Mouse (Mus musculus) small intestine, adult 2 months (tissue): Measurements from ENCODE around the gene Plekhg5. TPM values are rescaled to one million over a fixed set of nuclear protein-coding genes. Genes with fewer than 3 reads are reported as not detected.

ENCODE experiments used
- H3K27ac ChIP-seq: fragments of 200-500 bp; 2 replicates; pipeline ENCODE4 v1.5.1; 2012; ENCODE audit warnings: low read depth, low read length, control low read depth, inconsistent platforms; ENCODE audit not compliant: insufficient read depth
- H3K27me3 ChIP-seq: fragments of 200-500 bp; 2 replicates; pipeline ENCODE4 v1.6.1; 2012; ENCODE audit warnings: mild to moderate bottlenecking, moderate library complexity, low read length, inconsistent platforms; ENCODE audit not compliant: control insufficient read depth, insufficient read depth
- H3K36me3 ChIP-seq: fragments of 200-500 bp; 2 replicates; pipeline ENCODE4 v1.6.1; 2012; ENCODE audit warnings: mild to moderate bottlenecking, low read length, control low read depth, inconsistent platforms; ENCODE audit not compliant: control insufficient read depth, insufficient read depth
- H3K4me1 ChIP-seq: fragments of 200-500 bp; 2 replicates; pipeline ENCODE4 v1.6.1; 2012; ENCODE audit warnings: low read length, inconsistent platforms, mixed read lengths; ENCODE audit not compliant: control insufficient read depth, insufficient read depth, insufficient read length
- H3K4me3 ChIP-seq: fragments of 200-500 bp; 2 replicates; pipeline ENCODE4 v1.5.1; 2012; ENCODE audit warnings: low read depth, mild to moderate bottlenecking, control low read depth, inconsistent platforms, low read length, moderate library complexity
- CTCF ChIP-seq: fragments of 200-500 bp; IDR thresholded peaks from 2 replicates; pipeline ENCODE4 v1.5.1; 2012; ENCODE audit warnings: low read depth, mild to moderate bottlenecking, control low read depth, inconsistent platforms, low read length, moderate library complexity, mixed read lengths; ENCODE audit not compliant: insufficient replicate concordance, insufficient read length; ENCODE audit errors: extremely low read depth
- POLR2A ChIP-seq: fragments of 200-500 bp; IDR thresholded peaks from 2 replicates; pipeline ENCODE4 v1.6.1; 2012; ENCODE audit warnings: low read depth, mild to moderate bottlenecking, control low read depth, inconsistent platforms, low read length, moderate library complexity
- WGBS: fragments of 180-500 bp; shearing (Covaris S2); methylation state at CpG from one replicate; pipeline ENCODE4 v1.1.7; 2018; 5-methylcytosine and 5-hydroxymethylcytosine counted together
- polyA plus RNA-seq: library from polyadenylated mRNA; depleted of rRNA; stranded (reverse); fragments of >200 nt; gene quantifications from 2 replicates; pipeline ENCODE4 v1.2.3, GENCODE M21; 2012

The Plekhg5 gene
- polyA plus RNA-seq, 1 experiment, result 15.7 TPM

GRCm38 (mm10) chr4:152100541-152100940 is 28.2 kb downstream of the Plekhg5 start:
- Histone ChIP-seq H3K36me3 (peaks cover 2% of the 10 kb centered on the region; the same call in 1 of the 2 replicates), H3K4me3 (no peak overlapping the region), H3K4me1 (peaks cover 14% of the 10 kb centered on the region), H3K27me3 (no peaks in the 10 kb centered on the region), H3K27ac (no peak overlapping the region)
- 79% methylated on average over 11 of the region's 11 CpGs for WGBS
- TF ChIP-seq CTCF (no peak), POLR2A (no peak)

DNA sequence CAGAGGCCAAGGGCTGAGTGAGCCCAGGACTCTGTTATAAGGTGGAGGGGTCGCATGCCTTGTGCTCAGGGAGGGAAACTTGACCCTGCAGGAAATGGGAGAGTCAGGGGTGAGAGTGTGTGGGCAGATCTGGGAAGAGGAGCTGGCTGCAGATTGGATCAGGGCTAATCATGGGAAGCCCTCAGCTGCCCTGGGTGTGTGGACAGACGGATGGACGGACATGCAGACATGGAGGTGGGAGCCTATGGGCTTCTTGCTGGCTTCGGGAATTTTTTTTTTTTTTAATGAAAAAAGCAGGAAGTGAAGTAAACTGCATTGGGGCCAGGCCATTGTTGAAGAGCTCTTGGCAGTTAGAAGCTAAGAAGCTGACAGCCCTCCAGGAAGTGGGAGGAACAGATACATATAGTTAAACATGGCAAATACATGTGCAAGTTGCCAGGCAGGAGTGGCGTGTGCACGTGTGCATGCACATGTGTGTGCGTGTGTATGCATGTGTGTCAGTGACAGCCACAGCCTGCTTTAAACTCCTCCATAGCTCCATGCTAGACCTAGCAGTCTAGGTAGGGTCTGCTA is 28.9 kb downstream of the Plekhg5 start:
- H3K27ac ChIP-seq, result no peak overlapping the region
- no peaks in the 10 kb centered on the region for H3K27me3 ChIP-seq
- 76% methylated on average over 7 of the region's 7 CpGs for WGBS

GRCm38 (mm10) chr4:152101921-152102320 is 29.6 kb downstream of the Plekhg5 start:
- no peak for TF ChIP-seq POLR2A
- TF ChIP-seq CTCF, result no peak
- Histone ChIP-seq H3K27ac (no peak overlapping the region), H3K4me3 (no peak overlapping the region), H3K27me3 (no peaks in the 10 kb centered on the region), H3K4me1 (peaks cover 14% of the 10 kb centered on the region), H3K36me3 (peaks cover 2% of the 10 kb centered on the region; the same call in 1 of the 2 replicates)
- 97% methylated on average over 16 of the region's 16 CpGs for WGBS

More for the DNA sequence above, 28.9 kb downstream of the Plekhg5 start:
- Histone ChIP-seq H3K36me3 (peaks cover 2% of the 10 kb centered on the region; the same call in 1 of the 2 replicates), H3K4me1 (peaks cover 14% of the 10 kb centered on the region), H3K4me3 (no peak overlapping the region)
- TF ChIP-seq CTCF, result no peak
- TF ChIP-seq POLR2A, result no peak

- Histone ChIP-seq H3K27me3 (no peaks in the 10 kb centered on the region), H3K27ac (no peak overlapping the region), H3K4me1 (peaks cover 15% of the 10 kb centered on the region), H3K4me3 (no peak overlapping the region), H3K36me3 (peaks cover 2% of the 10 kb centered on the region; the same call in 1 of the 2 replicates)
- 56% methylated on average over 7 of the region's 7 CpGs for WGBS
- TF ChIP-seq CTCF, result peak; percentile 77; the same call in 1 of the 2 replicates
- no peak for TF ChIP-seq POLR2A
Measured at GRCm38 (mm10) chr4:152103025-152103424, 30.7 kb downstream of the Plekhg5 start.

DNA sequence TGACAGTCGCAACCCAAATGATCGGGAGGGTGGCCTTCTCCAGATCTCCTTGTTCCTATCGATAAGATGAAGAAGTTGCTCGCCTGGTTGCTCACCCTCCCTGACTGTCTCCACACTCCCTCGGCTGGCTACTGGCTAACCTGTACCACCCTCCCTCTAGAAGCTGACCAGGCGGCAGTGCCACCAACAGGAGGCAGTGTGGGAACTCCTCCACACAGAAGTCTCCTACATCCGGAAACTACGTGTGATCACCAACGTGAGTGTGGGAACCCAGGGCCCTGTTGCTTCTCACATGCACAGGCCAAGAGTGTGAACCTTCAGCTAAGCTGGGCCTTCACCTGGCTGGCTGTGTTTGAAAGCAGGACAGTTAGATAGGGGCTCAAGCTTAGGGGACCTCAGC is 34.4 kb downstream of the Plekhg5 start:
- peaks cover 2% of the 10 kb centered on the region; the same call in 1 of the 2 replicates for H3K36me3 ChIP-seq
- TF ChIP-seq CTCF (no peak), POLR2A (no peak)
- no peak overlapping the region for H3K4me3 ChIP-seq
- 74% methylated on average over 9 of the region's 9 CpGs for WGBS
- no peak overlapping the region for H3K27ac ChIP-seq
- no peaks in the 10 kb centered on the region for H3K27me3 ChIP-seq
- H3K4me1 ChIP-seq, result peaks cover 18% of the 10 kb centered on the region

GRCm38 (mm10) chr4:152107493-152107892 is 35.2 kb downstream of the Plekhg5 start:
- TF ChIP-seq CTCF (no peak), POLR2A (no peak)
- H3K27me3 ChIP-seq, result no peaks in the 10 kb centered on the region
- peaks cover 18% of the 10 kb centered on the region for H3K4me1 ChIP-seq
- peak overlapping the region; percentile 50 for H3K27ac ChIP-seq
- peak overlapping the region; percentile 66 for H3K4me3 ChIP-seq
- WGBS, result 22% methylated on average over 24 of the region's 24 CpGs
- peaks cover 2% of the 10 kb centered on the region; the same call in 1 of the 2 replicates for H3K36me3 ChIP-seq

DNA sequence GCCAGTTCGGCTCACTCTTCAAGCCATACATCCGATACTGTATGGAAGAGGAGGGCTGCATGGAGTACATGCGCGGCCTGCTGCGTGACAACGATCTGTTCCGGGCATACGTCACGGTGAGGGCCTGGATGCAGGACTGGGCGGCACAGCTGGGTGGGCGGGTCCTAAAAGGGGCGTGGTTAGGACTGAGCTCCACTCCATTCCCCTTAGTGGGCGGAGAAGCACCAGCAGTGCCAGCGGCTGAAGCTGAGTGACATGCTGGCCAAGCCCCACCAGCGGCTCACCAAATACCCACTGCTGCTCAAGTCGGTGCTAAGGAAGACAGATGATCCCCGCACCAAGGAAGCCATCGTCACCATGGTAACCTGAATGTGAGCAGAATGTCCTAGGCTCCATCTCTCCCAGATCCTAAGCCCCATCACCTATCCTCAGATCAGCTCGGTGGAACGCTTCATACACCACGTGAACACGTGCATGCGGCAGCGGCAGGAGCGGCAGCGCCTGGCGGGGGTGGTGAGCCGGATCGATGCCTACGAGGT is 35.7 kb downstream of the Plekhg5 start:
- Histone ChIP-seq H3K4me3 (peak overlapping the region; percentile 66), H3K36me3 (no peaks in the 10 kb centered on the region)

More for the DNA sequence above, 35.7 kb downstream of the Plekhg5 start:
- TF ChIP-seq CTCF (no peak), POLR2A (no peak; the same call in 1 of the 2 replicates)
- H3K4me1 ChIP-seq, result peaks cover 16% of the 10 kb centered on the region
- 26% methylated on average over 30 of the region's 30 CpGs for WGBS
- peak overlapping the region; percentile 50 for H3K27ac ChIP-seq
- H3K27me3 ChIP-seq, result no peaks in the 10 kb centered on the region
